Mouse (Mus musculus) forebrain, embryonic 16.5 days (tissue): ENCODE data around the gene Tmem19. TPM values are rescaled to one million over a fixed set of nuclear protein-coding genes. Genes with fewer than 3 reads are reported as not detected.

Experiments
- ATAC-seq: fragments of 200-750 bp; cut with Nextera tagmentation; 2 replicates; pipeline ENCODE4 v1.8.0; 2017; ENCODE audit warnings: mild to moderate bottlenecking, moderate library complexity
- H3K27ac ChIP-seq: fragments of 300-500 bp; sonication (generic); 2 replicates; pipeline ENCODE4 v1.5.1; 2014; ENCODE audit warnings: low read length, control low read depth
- H3K27me3 ChIP-seq: fragments of 300-500 bp; sonication (generic); replicated peaks from 2 replicates; pipeline ENCODE4 v1.6.1; 2014; ENCODE audit warnings: low read length; ENCODE audit not compliant: control insufficient read depth, insufficient read depth
- H3K36me3 ChIP-seq: fragments of 300-500 bp; sonication (generic); 2 replicates; pipeline ENCODE4 v1.6.1; 2014; ENCODE audit not compliant: control insufficient read depth, insufficient read depth
- H3K4me1 ChIP-seq: fragments of 300-500 bp; sonication (generic); replicated peaks from 2 replicates; pipeline ENCODE4 v1.6.1; 2014; ENCODE audit warnings: low read length; ENCODE audit not compliant: control insufficient read depth, insufficient read depth
- H3K4me2 ChIP-seq: fragments of 300-500 bp; sonication (generic); 2 replicates; pipeline ENCODE4 v1.6.1; 2014; ENCODE audit warnings: mild to moderate bottlenecking, low read length, control low read depth
- H3K4me3 ChIP-seq: fragments of 300-500 bp; sonication (generic); replicated peaks from 2 replicates; pipeline ENCODE4 v1.5.1; 2014; ENCODE audit warnings: mild to moderate bottlenecking, low read length, control low read depth
- H3K9ac ChIP-seq: fragments of 300-500 bp; sonication (generic); replicated peaks from 2 replicates; pipeline ENCODE4 v1.6.1; 2014; ENCODE audit warnings: low read depth, low read length, control low read depth
- H3K9me3 ChIP-seq: fragments of 300-500 bp; sonication (generic); 2 replicates; pipeline ENCODE4 v1.6.1; 2016; ENCODE audit warnings: low read length; ENCODE audit not compliant: control insufficient read depth
- WGBS: fragments of 180-500 bp; shearing (Covaris S2); extraction: QIAGEN DNeasy Blood & Tissue Kit; methylation state at CpG from one replicate; pipeline ENCODE4 v1.1.7; 2014; 5-methylcytosine and 5-hydroxymethylcytosine counted together
- polyA plus RNA-seq: library from polyadenylated mRNA; unstranded; fragments of >200 nt; fragmentation: Nextera tagmentation; extraction: Ambion mirVana; gene quantifications from 2 replicates; pipeline ENCODE4 v1.2.1, GENCODE M21; 2015

The Tmem19 gene
- 40.8 and 43.9 TPM in 2 replicates for polyA plus RNA-seq

DNA sequence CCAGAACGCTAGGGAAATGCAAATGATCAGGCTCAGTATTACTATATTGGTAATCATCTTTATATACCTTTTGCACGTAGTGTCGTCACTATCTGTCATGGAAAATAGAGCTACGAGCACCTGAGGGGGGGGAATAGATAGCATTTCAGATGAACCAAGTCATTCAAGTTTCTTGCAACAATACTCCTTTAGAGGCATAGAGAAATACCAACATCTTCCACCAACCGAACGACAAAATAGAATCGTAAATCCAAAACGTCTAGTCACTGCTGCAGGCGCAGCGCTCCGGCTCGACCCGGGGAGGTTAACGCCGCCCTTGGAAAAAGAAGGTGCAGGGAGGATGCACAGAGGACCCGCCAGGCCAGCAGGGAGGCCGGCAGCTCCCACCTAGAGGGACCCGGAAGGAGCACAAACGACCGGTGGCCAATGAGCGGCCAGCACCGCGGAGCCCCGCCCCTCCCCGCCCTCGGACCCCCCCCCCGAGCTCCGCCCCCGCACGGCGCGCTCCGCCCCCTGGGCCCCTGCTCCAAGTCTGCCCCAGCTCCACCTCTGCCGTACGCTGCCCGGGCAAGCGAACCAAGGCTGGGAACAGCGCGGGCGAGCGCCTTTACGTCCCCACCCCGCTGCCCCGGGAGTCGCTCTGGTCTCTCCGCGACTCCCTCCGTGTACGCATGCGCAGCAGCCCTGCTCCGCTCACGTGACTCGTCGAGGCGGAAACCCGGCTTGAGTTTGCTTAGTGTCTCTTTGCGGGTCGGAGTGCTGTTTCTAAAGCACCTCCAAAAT lies at the start of gene Tmem19:
TSS of gene Tmem19 (minus strand) at position 662 of the 783 bp plus-strand sequence.
- WGBS: under 1% methylated on average over 50 of the region's 58 CpGs
- peak within 1 kb of the TSS; percentile 89 for H3K4me2 ChIP-seq
- peak within 1 kb of the TSS; percentile 98 for H3K27ac ChIP-seq

GRCm38 (mm10) chr10:115406393-115406792 lies 44.1 kb upstream of the Tmem19 start:
- H3K4me2 ChIP-seq: no peak overlapping the region
- H3K27ac ChIP-seq: no peak overlapping the region
- no peaks in the 10 kb centered on the region for H3K9me3 ChIP-seq
- no peak overlapping the region for H3K4me3 ChIP-seq
- no peaks in the 10 kb centered on the region for H3K4me1 ChIP-seq
- no peaks in the 10 kb centered on the region for H3K27me3 ChIP-seq
- 65% methylated on average over 6 of the region's 6 CpGs for WGBS
- peak; percentile 38; the same call in 1 of the 2 replicates for ATAC-seq
- H3K36me3 ChIP-seq: peaks cover 36% of the 10 kb centered on the region
- no peak overlapping the region for H3K9ac ChIP-seq

More for the DNA sequence above, at the start of gene Tmem19:
- Histone ChIP-seq H3K27me3 (no peaks in the 10 kb centered on the region), H3K4me1 (peaks cover 19% of the 10 kb centered on the region), H3K9me3 (no peaks in the 10 kb centered on the region), H3K4me3 (peak within 1 kb of the TSS; percentile 58), H3K9ac (peak within 1 kb of the TSS; percentile 59), H3K36me3 (peaks cover 2% of the 10 kb centered on the region; the same call in 1 of the 2 replicates)
- peak; percentile 98 for ATAC-seq

- Histone ChIP-seq H3K9me3 (no peaks in the 10 kb centered on the region), H3K4me1 (peaks cover 15% of the 10 kb centered on the region), H3K36me3 (peaks cover 8% of the 10 kb centered on the region; the same call in 1 of the 2 replicates), H3K4me3 (no peak overlapping the region), H3K4me2 (no peak overlapping the region), H3K27me3 (no peaks in the 10 kb centered on the region), H3K9ac (no peak overlapping the region), H3K27ac (no peak overlapping the region)
- ATAC-seq: no peak
- 94% methylated on average over 1 of the region's 1 CpGs for WGBS
These were observed 29.6 kb upstream of the Tmem19 start for GRCm38 (mm10) chr10:115391896-115392295.

DNA sequence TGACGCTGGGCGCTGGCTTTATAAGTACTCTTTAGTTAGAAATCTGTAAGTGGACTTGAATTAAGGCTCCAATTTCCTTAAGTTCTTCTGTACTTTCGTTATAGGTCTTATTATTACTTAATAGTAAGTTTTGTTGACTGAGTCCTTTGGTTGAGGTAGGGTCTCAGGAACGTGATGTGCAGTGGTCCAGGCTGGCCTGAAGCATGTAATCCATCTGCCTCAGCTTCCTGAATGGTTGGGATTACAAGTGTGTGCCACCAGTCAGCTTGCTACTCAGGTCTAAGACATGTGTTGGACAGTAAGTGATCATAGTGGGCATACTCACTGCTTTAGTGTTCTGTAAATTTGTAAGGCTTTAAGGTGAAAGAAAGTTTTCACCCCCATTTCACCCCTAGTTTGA lies 28.8 kb upstream of the Tmem19 start:
- Histone ChIP-seq H3K27me3 (no peaks in the 10 kb centered on the region), H3K4me2 (no peak overlapping the region), H3K36me3 (peaks cover 8% of the 10 kb centered on the region; the same call in 1 of the 2 replicates), H3K4me1 (peaks cover 21% of the 10 kb centered on the region), H3K27ac (no peak overlapping the region), H3K9me3 (no peaks in the 10 kb centered on the region), H3K9ac (no peak overlapping the region), H3K4me3 (no peak overlapping the region)
- WGBS: 95% methylated on average over 4 of the region's 4 CpGs
- no peak for ATAC-seq

GRCm38 (mm10) chr10:115387891-115388290 lies 25.6 kb upstream of the Tmem19 start:
- 70% methylated on average over 3 of the region's 3 CpGs for WGBS
- Histone ChIP-seq H3K9me3 (no peaks in the 10 kb centered on the region), H3K27ac (no peak overlapping the region), H3K4me1 (peaks cover 24% of the 10 kb centered on the region), H3K4me2 (peak overlapping the region; percentile 31), H3K9ac (no peak overlapping the region), H3K4me3 (no peak overlapping the region), H3K27me3 (no peaks in the 10 kb centered on the region), H3K36me3 (no peaks in the 10 kb centered on the region)
- no peak for ATAC-seq

- peak; percentile 13; the same call in 1 of the 2 replicates for ATAC-seq
- H3K36me3 ChIP-seq: no peaks in the 10 kb centered on the region
- H3K9me3 ChIP-seq: no peaks in the 10 kb centered on the region
- no peaks in the 10 kb centered on the region for H3K27me3 ChIP-seq
- peaks cover 37% of the 10 kb centered on the region for H3K4me1 ChIP-seq
- peak overlapping the region; percentile 98 for H3K4me3 ChIP-seq
- H3K9ac ChIP-seq: peak overlapping the region; percentile 82
- WGBS: under 1% methylated on average over 93 of the region's 101 CpGs
- peak overlapping the region; percentile 96 for H3K27ac ChIP-seq
- H3K4me2 ChIP-seq: peak overlapping the region; percentile 90
These were observed 23.0 kb upstream of the Tmem19 start for GRCm38 (mm10) chr10:115385018-115386002.

- WGBS: under 1% methylated on average over 62 of the region's 65 CpGs
- Histone ChIP-seq H3K9me3 (no peaks in the 10 kb centered on the region), H3K36me3 (no peaks in the 10 kb centered on the region), H3K27me3 (no peaks in the 10 kb centered on the region), H3K4me1 (peaks cover 37% of the 10 kb centered on the region), H3K27ac (peak within 1 kb of the TSS; percentile 99), H3K4me3 (peak within 1 kb of the TSS; percentile 98), H3K9ac (peak within 1 kb of the TSS; percentile 87), H3K4me2 (peak within 1 kb of the TSS; percentile 90)
- peak; percentile 97 for ATAC-seq
These were observed 22.1 kb upstream of the Tmem19 start, which contains the start of the genes Thap2 and Zfc3h1 for GRCm38 (mm10) chr10:115384221-115385017. Gene Thap2 (minus strand): TSS chr10:115384443. Gene Zfc3h1 (plus strand): TSS chr10:115384959.

DNA sequence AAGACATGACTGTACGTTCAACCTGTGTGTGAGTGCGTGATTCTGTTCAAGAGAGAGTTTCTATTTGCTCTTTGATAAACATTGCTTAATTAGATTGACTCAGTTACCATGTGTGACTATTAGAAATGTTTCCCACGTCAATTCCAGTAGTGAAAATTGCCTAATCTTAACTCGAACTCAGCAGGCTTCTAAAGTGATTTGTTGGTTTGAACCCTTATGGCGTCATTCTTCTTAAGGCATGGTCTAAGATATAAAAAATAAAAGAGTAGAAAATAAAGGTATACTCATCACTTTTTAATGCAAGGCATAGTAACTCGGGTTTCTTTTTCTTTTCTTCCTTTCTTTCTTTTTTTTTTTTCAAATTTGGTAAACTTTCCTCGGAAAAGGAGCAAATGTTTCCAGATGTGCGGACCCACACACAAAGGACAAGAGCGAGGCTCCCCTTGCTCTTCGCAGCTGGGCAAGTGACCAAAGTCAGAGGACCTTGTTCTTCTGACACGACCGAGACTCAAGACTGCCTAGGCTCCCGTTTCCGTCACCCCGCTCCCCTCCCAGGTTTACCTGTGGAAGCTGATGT lies 21.4 kb upstream of the Tmem19 start:
- H3K4me1 ChIP-seq: peaks cover 37% of the 10 kb centered on the region
- no peak for ATAC-seq
- under 1% methylated on average over 15 of the region's 15 CpGs for WGBS

More for the DNA sequence above, 21.4 kb upstream of the Tmem19 start:
- H3K36me3 ChIP-seq: no peaks in the 10 kb centered on the region
- H3K27me3 ChIP-seq: no peaks in the 10 kb centered on the region
- peak overlapping the region; percentile 99 for H3K27ac ChIP-seq
- peak overlapping the region; percentile 98 for H3K4me3 ChIP-seq
- peak overlapping the region; percentile 87 for H3K9ac ChIP-seq
- H3K9me3 ChIP-seq: no peaks in the 10 kb centered on the region
- peak overlapping the region; percentile 75 for H3K4me2 ChIP-seq
